Mouse (Mus musculus) stomach, postnatal 0 days (tissue): ENCODE measurements at regions not wholly inside any gene's neighbourhood (a gene's known extent, or its start where the extent isn't known, plus 50 kb on each side); places are given as distances from the start of the nearest gene placed in this dataset.

Source experiments
- ATAC-seq: fragments of 200-750 bp; cut with Nextera tagmentation; 2 replicates; pipeline ENCODE4 v1.8.0; 2017; ENCODE audit not compliant: low FRiP score, low TSS enrichment
- DNase-seq: peaks from one replicate; pipeline ENCODE4 v3.0.0-alpha.2; 2016; ENCODE audit warnings: low spot score
- H3K27ac ChIP-seq: fragments of 300-500 bp; sonication (generic); replicated peaks from 2 replicates; pipeline ENCODE4 v1.5.1; 2014; ENCODE audit warnings: mild to moderate bottlenecking, control low read depth
- H3K27me3 ChIP-seq: fragments of 300-500 bp; sonication (generic); 2 replicates; pipeline ENCODE4 v1.6.1; 2014; ENCODE audit warnings: low read length; ENCODE audit not compliant: control insufficient read depth, insufficient read depth
- H3K36me3 ChIP-seq: fragments of 300-500 bp; sonication (generic); 2 replicates; pipeline ENCODE4 v1.6.1; 2014; ENCODE audit warnings: low read length, mixed read lengths; ENCODE audit not compliant: control insufficient read depth, insufficient read depth
- H3K4me1 ChIP-seq: fragments of 300-500 bp; sonication (generic); replicated peaks from 2 replicates; pipeline ENCODE4 v1.6.1; 2014; ENCODE audit warnings: antibody characterized with exemption; ENCODE audit not compliant: control insufficient read depth, insufficient read depth
- H3K4me2 ChIP-seq: fragments of 300-500 bp; sonication (generic); replicated peaks from 2 replicates; pipeline ENCODE4 v1.6.1; 2014; ENCODE audit warnings: low read depth, mild to moderate bottlenecking, control low read depth, moderate library complexity
- H3K4me3 ChIP-seq: fragments of 300-500 bp; sonication (generic); 2 replicates; pipeline ENCODE4 v1.5.1; 2014; ENCODE audit warnings: low read depth, low read length, control low read depth
- H3K9ac ChIP-seq: fragments of 300-500 bp; sonication (generic); 2 replicates; pipeline ENCODE4 v1.6.1; 2014; ENCODE audit warnings: mild to moderate bottlenecking, low read length, control low read depth, mixed read lengths
- H3K9me3 ChIP-seq: fragments of 300-500 bp; sonication (generic); 2 replicates; pipeline ENCODE4 v1.6.1; 2016; ENCODE audit warnings: low read length; ENCODE audit not compliant: control insufficient read depth
- CTCF ChIP-seq: IDR thresholded peaks from 2 replicates; pipeline ENCODE4 v1.5.1; 2016; ENCODE audit warnings: antibody characterized with exemption, low read depth, mild to moderate bottlenecking, moderate library complexity
- EP300 ChIP-seq: optimal IDR thresholded peaks from 2 replicates; pipeline ENCODE3; 2016; ENCODE audit warnings: antibody characterized with exemption
- WGBS: fragments of 180-500 bp; shearing (Covaris S2); extraction: QIAGEN DNeasy Blood & Tissue Kit; methylation state at CpG from one replicate; pipeline ENCODE4 v1.1.7; 2014; 5-methylcytosine and 5-hydroxymethylcytosine counted together

- TF ChIP-seq EP300 (peak; percentile 80), CTCF (no peak)
- ATAC-seq = no peak
- Histone ChIP-seq H3K36me3 (no peaks in the 10 kb centered on the region), H3K27me3 (no peaks in the 10 kb centered on the region), H3K4me3 (no peak overlapping the region), H3K9ac (no peak overlapping the region), H3K9me3 (no peaks in the 10 kb centered on the region), H3K4me2 (no peak overlapping the region), H3K27ac (no peak overlapping the region), H3K4me1 (no peaks in the 10 kb centered on the region; the same call in 1 of the 2 replicates)
- no peak for DNase-seq
- WGBS = 69% methylated on average over 3 of the region's 3 CpGs
These were observed 1160.5 kb upstream of the A1bg start for GRCm38 (mm10) chr15:62083347-62083746.

DNA sequence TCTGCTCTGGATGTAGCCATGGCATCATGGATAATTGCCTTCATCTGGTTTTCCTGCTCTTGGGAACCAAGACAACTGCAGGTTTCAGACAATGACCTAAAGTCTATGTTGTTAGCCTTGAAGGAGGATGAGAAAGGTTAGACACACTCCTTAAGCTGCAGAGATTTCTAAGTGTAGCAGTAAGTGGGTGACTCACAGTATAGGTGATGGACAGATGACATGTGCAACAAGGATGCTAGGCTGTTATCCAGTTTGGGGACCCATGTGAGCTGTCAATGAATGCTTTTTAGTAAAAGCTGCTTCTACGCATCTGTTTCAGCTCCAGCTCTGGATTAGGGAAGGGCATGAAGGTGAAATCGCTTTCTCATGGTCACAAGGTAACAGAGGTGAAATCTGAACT lies 1159.7 kb upstream of the A1bg start:
- 84% methylated on average over 2 of the region's 2 CpGs for WGBS
- Histone ChIP-seq H3K4me2 (no peak overlapping the region), H3K4me3 (no peak overlapping the region), H3K27ac (no peak overlapping the region), H3K4me1 (no peaks in the 10 kb centered on the region; the same call in 1 of the 2 replicates), H3K36me3 (no peaks in the 10 kb centered on the region), H3K27me3 (no peaks in the 10 kb centered on the region), H3K9ac (no peak overlapping the region), H3K9me3 (no peaks in the 10 kb centered on the region)
- TF ChIP-seq CTCF (no peak), EP300 (no peak)
- DNase-seq = no peak
- ATAC-seq = no peak

DNA sequence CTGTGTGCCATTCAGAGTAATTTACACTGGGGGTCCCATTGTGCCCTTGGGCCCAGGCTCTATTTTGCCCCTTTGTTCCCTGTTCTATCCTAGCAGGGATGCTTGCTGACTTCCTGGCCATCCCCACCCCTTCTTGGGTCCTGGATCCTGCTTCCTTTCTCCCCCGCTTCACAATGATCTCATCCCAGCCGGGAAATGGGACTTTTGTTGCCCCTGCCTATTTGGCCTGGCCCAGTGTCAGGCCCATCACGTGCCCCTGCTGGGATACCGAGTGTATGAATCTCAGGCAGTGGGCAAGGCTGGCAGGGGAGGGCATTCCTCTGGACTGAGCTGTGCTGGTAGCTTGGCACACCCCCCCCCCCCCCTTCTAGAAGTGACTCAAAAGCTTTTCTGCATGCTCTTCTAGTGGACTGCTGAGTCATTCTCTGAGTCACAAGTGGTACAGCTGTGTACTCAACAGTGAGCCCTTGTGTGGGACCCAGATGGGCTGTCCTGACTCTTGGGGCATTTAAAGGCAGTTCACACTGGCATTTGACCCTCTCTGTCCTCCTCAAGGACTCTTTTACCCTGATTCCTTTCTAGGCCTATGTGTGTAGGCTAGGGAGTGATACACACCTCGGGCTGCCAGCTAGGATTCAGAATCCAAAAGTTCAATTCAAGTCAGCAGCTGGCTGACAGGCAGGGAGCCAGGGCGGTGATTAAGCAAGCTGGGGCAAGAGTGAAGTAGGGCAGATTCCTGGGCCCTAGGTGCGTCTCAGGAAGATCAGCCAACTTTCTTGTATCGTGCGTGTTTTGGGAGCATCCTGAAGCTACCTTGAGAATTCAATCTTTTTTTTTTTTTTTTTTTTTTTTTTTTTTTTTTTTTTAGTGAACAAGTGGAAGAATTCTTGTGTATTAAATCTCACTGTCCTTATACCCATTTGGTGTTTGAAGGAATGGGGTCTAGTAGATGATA lies 1156.6 kb upstream of the A1bg start:
- Histone ChIP-seq H3K9ac (no peak overlapping the region), H3K9me3 (no peaks in the 10 kb centered on the region), H3K4me2 (no peak overlapping the region), H3K4me1 (no peaks in the 10 kb centered on the region; the same call in 1 of the 2 replicates), H3K4me3 (no peak overlapping the region), H3K36me3 (no peaks in the 10 kb centered on the region), H3K27ac (peak overlapping the region; percentile 78), H3K27me3 (no peaks in the 10 kb centered on the region)
- WGBS = 44% methylated on average over 9 of the region's 9 CpGs
- TF ChIP-seq EP300 (no peak), CTCF (no peak)
- DNase-seq (peak; percentile 75), ATAC-seq (peak; percentile 94)

DNA sequence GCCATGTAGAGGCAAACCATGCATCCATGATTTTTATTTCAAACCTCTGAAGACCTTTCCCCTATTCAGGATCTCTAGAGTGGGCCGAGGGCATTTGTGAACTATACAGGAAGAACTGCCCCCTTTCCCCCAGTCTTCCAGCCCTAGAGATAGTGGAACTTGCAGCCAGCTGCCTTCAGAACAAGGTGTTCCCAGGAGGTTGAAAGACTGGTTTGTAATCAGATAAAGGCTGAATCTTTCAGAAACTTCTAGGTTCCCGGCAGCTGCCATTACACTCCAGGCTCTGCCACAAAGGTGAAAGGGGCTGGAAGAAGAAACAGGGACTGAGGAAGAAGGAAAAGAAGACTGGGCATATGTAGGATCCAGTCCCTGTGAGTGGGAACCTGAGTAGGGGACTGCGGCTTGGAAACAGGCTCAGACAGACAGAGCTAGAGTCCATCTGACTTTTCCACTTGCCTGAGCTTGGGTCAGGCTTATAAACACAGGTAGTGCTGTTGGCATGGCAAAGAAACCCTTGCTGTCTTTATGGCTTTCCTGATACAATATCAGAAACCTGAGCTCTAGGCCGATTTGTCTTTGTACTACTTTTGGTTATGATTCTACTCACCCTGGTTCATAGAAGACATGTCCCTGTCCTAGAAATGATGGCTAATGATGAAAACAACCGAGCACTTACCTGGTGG lies 1153.9 kb upstream of the A1bg start:
- Histone ChIP-seq H3K4me2 (no peak overlapping the region), H3K27ac (0 out of 2 replicates have a peak overlapping the region, but pooled peaks have one; percentile 56), H3K4me3 (no peak overlapping the region), H3K27me3 (no peaks in the 10 kb centered on the region), H3K36me3 (no peaks in the 10 kb centered on the region), H3K9ac (no peak overlapping the region), H3K9me3 (no peaks in the 10 kb centered on the region), H3K4me1 (no peaks in the 10 kb centered on the region; the same call in 1 of the 2 replicates)
- 69% methylated on average over 5 of the region's 5 CpGs for WGBS
- no peak for TF ChIP-seq CTCF
- ATAC-seq (peak; percentile 58; the same call in 1 of the 2 replicates), DNase-seq (peak; percentile 28)

DNA sequence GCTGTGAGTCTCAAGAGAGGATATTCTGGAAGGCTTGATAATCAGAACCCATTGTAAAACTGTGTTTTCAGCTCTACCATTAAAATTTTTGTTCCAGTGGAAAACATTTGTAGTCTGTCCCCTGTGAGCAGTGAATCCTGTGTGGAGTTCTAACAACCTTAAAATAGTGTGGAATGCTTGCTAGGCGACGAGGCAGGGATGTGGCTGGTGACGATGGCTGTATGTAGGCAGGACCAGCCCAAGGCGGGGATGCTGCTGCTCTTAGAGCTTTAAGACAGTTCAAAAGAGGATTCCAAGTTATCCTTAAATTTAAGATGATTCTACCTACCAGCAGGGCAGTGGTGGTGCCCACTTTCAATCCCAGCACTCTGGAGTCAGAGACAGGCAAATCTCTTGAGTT lies 1151.9 kb upstream of the A1bg start:
- Histone ChIP-seq H3K9ac (no peak overlapping the region), H3K4me2 (no peak overlapping the region), H3K4me1 (no peaks in the 10 kb centered on the region; the same call in 1 of the 2 replicates), H3K27me3 (no peaks in the 10 kb centered on the region), H3K4me3 (no peak overlapping the region), H3K36me3 (no peaks in the 10 kb centered on the region), H3K9me3 (no peaks in the 10 kb centered on the region), H3K27ac (no peak overlapping the region)
- ATAC-seq (no peak), DNase-seq (no peak)
- TF ChIP-seq CTCF (no peak), EP300 (no peak)
- WGBS = 85% methylated on average over 4 of the region's 4 CpGs
